Mouse (Mus musculus): ENCODE data around the gene Rfxank. TPM values are rescaled to one million over a fixed set of nuclear protein-coding genes. Genes with fewer than 3 reads are reported as not detected.

The Rfxank gene
- total RNA-seq, 2 experiments from 2014 or later, result 10.7 to 18.3 TPM

GRCm38 (mm10) chr8:70114488-70114887, 24.5 kb downstream of the Rfxank start:
- no peak for ATAC-seq (replicated peaks; ENCODE audit: low FRiP score, low TSS enrichment, poor library complexity, severe bottlenecking)

- ATAC-seq (replicated peaks; ENCODE audit: low FRiP score, low TSS enrichment, poor library complexity, severe bottlenecking), result no peak
Observed at GRCm38 (mm10) chr8:70112401-70113016, 26.4 kb downstream of the Rfxank start.

GRCm38 (mm10) chr8:70111192-70111795, 27.7 kb downstream of the Rfxank start:
- ATAC-seq (replicated peaks; ENCODE audit: low FRiP score, low TSS enrichment, poor library complexity, severe bottlenecking), result no peak

GRCm38 (mm10) chr8:70110451-70110850, 28.5 kb downstream of the Rfxank start:
- no peak for ATAC-seq (replicated peaks; ENCODE audit: low FRiP score, low TSS enrichment, poor library complexity, severe bottlenecking)

GRCm38 (mm10) chr8:70104922-70105321, 34.0 kb downstream of the Rfxank start:
- no peak for ATAC-seq (replicated peaks; ENCODE audit: low FRiP score, low TSS enrichment, poor library complexity, severe bottlenecking)

- ATAC-seq (replicated peaks; ENCODE audit: low FRiP score, low TSS enrichment, poor library complexity, severe bottlenecking), result peak; percentile 94
Observed at GRCm38 (mm10) chr8:70104506-70104905, 34.4 kb downstream of the Rfxank start.

- ATAC-seq (replicated peaks; ENCODE audit: low FRiP score, low TSS enrichment, poor library complexity, severe bottlenecking), result no peak
Observed at GRCm38 (mm10) chr8:70100241-70100640, 38.7 kb downstream of the Rfxank start.

- ATAC-seq (replicated peaks; ENCODE audit: low FRiP score, low TSS enrichment, poor library complexity, severe bottlenecking), result no peak
Observed at GRCm38 (mm10) chr8:70099276-70099675, 39.7 kb downstream of the Rfxank start.

GRCm38 (mm10) chr8:70092786-70093185, 46.2 kb downstream of the Rfxank start:
- no peak for ATAC-seq (replicated peaks; ENCODE audit: low FRiP score, low TSS enrichment, poor library complexity, severe bottlenecking)

GRCm38 (mm10) chr8:70089296-70089960, 49.5 kb downstream of the Rfxank start:
- no peak for ATAC-seq (replicated peaks; ENCODE audit: low FRiP score, low TSS enrichment, poor library complexity, severe bottlenecking)

- 0 out of 2 replicates have a peak, but pooled peaks have one; percentile 35 for ATAC-seq (replicated peaks; ENCODE audit: low FRiP score, low TSS enrichment, poor library complexity, severe bottlenecking)
Observed at GRCm38 (mm10) chr8:70087836-70088650, 50.9 kb downstream of the Rfxank start.

- ATAC-seq (replicated peaks; ENCODE audit: low FRiP score, low TSS enrichment, poor library complexity, severe bottlenecking), result no peak
Observed at GRCm38 (mm10) chr8:70087237-70087636, 51.7 kb downstream of the Rfxank start.

GRCm38 (mm10) chr8:70086151-70086550, 52.8 kb downstream of the Rfxank start:
- no peak for ATAC-seq (replicated peaks; ENCODE audit: low FRiP score, low TSS enrichment, poor library complexity, severe bottlenecking)

GRCm38 (mm10) chr8:70084191-70085065, 54.5 kb downstream of the Rfxank start:
- ATAC-seq (replicated peaks; ENCODE audit: low FRiP score, low TSS enrichment, poor library complexity, severe bottlenecking), result no peak

- no peak for ATAC-seq (replicated peaks; ENCODE audit: low FRiP score, low TSS enrichment, poor library complexity, severe bottlenecking)
Observed at GRCm38 (mm10) chr8:70083285-70083684, 55.7 kb downstream of the Rfxank start, which contains the start of gene Hapln4. Hapln4 (plus strand) TSS chr8:70083457.

- no peak for ATAC-seq (replicated peaks; ENCODE audit: low FRiP score, low TSS enrichment, poor library complexity, severe bottlenecking)
Observed at GRCm38 (mm10) chr8:70081976-70082375, 57.0 kb downstream of the Rfxank start.
